In the genomic region with DNA sequence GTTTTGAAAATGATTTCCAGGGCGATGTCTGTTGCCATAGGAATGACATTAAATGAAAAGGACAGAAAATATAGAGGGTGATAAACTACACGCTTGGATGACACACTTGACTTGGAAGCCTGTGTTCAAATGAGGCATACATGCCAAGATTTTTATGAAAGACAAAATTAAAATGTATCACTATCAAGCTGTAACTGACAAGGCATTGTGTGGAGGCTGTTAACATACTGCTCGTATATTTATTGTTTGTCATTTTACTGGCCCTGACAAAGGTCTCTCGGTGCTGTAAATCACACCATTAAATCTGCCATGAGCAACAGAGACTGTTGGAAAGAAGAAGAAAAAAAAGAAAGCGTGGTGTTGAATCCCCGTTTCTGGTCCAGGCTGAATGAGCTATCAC, we compare ENCODE assay signal across 24 mouse cellular contexts.
DNase-seq lines count a peak whose midpoint lies in the region; ATAC-seq and TF ChIP-seq lines count a peak whose summit lies in the region.
"Had no signal": no experiment of that assay in that cellular context is flagged by ENCODE, and none has a peak within 500 bp of the region (broad histone marks: within the 10 kb centered on the region; RNA-seq: fewer than 3 reads in every experiment).

No protein-coding gene starts in this region.

- no peak overlapping the region for H3K4me2 ChIP-seq in hindbrain, postnatal 0 days (ENCODE audit: low read depth, low read length)
- no peak overlapping the region for H3K4me2 ChIP-seq in hindbrain, embryonic 12.5 days (replicated peaks)
- H3K4me2 ChIP-seq: heart, embryonic 13.5 days; limb, embryonic 13.5 days; liver, embryonic 12.5 days; midbrain, embryonic 13.5 days had no signal

- no peak for TF ChIP-seq POLR2A in brain, embryonic 14.5 days (IDR thresholded peaks at IDR 0.05; ENCODE audit: borderline replicate concordance, extremely low read depth, insufficient read depth, insufficient read length, poor library complexity, severe bottlenecking)

- no peak overlapping the region for H3K9ac ChIP-seq in hindbrain, postnatal 0 days (replicated peaks; ENCODE audit: low read length)
- H3K9ac ChIP-seq in hindbrain, embryonic 12.5 days: no peak overlapping the region
- H3K9ac ChIP-seq: heart, embryonic 13.5 days; limb, embryonic 13.5 days; liver, embryonic 12.5 days; midbrain, embryonic 13.5 days had no signal

- no peaks in the 10 kb centered on the region for H3K27me3 ChIP-seq in hindbrain, postnatal 0 days (ENCODE audit: insufficient read depth, low read length)
- no peaks in the 10 kb centered on the region for H3K27me3 ChIP-seq in hindbrain, embryonic 12.5 days
- H3K27me3 ChIP-seq: heart, embryonic 13.5 days; liver, embryonic 12.5 days; midbrain, embryonic 13.5 days had no signal

- DNase-seq in hindbrain, postnatal 0 days (ENCODE audit: low spot score): peak; percentile 16
- peak; percentile 29 for DNase-seq in kidney, postnatal 14 days
- DNase-seq in kidney, adult 9 months: no peak
- DNase-seq in brain, embryonic 14.5 days (ENCODE audit: low read depth): peak; percentile 54
- DNase-seq in mesoderm, embryonic 11.5 days (ENCODE audit: low read depth, low spot score): peak; percentile 50
- DNase-seq in ovary, postnatal 10 days (ENCODE audit: low spot score): no peak
- DNase-seq: adrenal gland, postnatal 10 days; cerebellum, adult 8-10 months; cerebellum, postnatal 36 days; gastrocnemius, postnatal 36 days; heart, adult 2 months; heart, postnatal 14 days; lung, adult 18-20 months; lung, postnatal 14 days; right cerebral cortex, postnatal 14 days; thymus, adult 2 months; thymus, postnatal 4 days had no signal

- 34% methylated on average over 6 of the region's 6 CpGs for WGBS in hindbrain, postnatal 0 days
- 75% methylated on average over 6 of the region's 6 CpGs for WGBS in hindbrain, embryonic 12.5 days

- H3K9me3 ChIP-seq in hindbrain, postnatal 0 days (ENCODE audit: low read length): no peaks in the 10 kb centered on the region
- H3K9me3 ChIP-seq in hindbrain, embryonic 12.5 days (replicated peaks): no peaks in the 10 kb centered on the region
- H3K9me3 ChIP-seq: heart, embryonic 13.5 days; limb, embryonic 13.5 days; liver, embryonic 12.5 days; midbrain, embryonic 13.5 days had no signal

- no peak for TF ChIP-seq CTCF in hindbrain, postnatal 0 days (IDR thresholded peaks at IDR 0.05; ENCODE audit: low read depth)
- TF ChIP-seq CTCF in brain, embryonic 14.5 days (IDR thresholded peaks at IDR 0.05; ENCODE audit: borderline replicate concordance, extremely low read depth, insufficient read depth, insufficient read length): no peak

- no peak overlapping the region for H3K4me3 ChIP-seq in hindbrain, postnatal 0 days (ENCODE audit: low read length)
- H3K4me3 ChIP-seq in hindbrain, embryonic 12.5 days: no peak overlapping the region
- H3K4me3 ChIP-seq: heart, adult 2 months; heart, embryonic 13.5 days; limb, embryonic 13.5 days; liver, embryonic 12.5 days; midbrain, embryonic 13.5 days had no signal

- no peaks in the 10 kb centered on the region for H3K36me3 ChIP-seq in hindbrain, postnatal 0 days (ENCODE audit: insufficient read depth, low read length)
- H3K36me3 ChIP-seq in hindbrain, embryonic 12.5 days: no peaks in the 10 kb centered on the region
- H3K36me3 ChIP-seq: heart, embryonic 13.5 days; limb, embryonic 13.5 days; liver, embryonic 12.5 days; midbrain, embryonic 13.5 days had no signal

- peak; percentile 43; the same call in 1 of the 2 replicates for ATAC-seq in hindbrain, postnatal 0 days
- ATAC-seq in hindbrain, embryonic 12.5 days (ENCODE audit: low FRiP score): no peak
- ATAC-seq: intestine, postnatal 0 days; liver, embryonic 12.5 days; midbrain, embryonic 13.5 days had no signal

- no peak overlapping the region for H3K27ac ChIP-seq in hindbrain, postnatal 0 days
- no peak overlapping the region for H3K27ac ChIP-seq in hindbrain, embryonic 12.5 days
- H3K27ac ChIP-seq: heart, adult 2 months; heart, embryonic 13.5 days; limb, embryonic 13.5 days; liver, embryonic 12.5 days; midbrain, embryonic 13.5 days; stomach, postnatal 0 days had no signal

- no peaks in the 10 kb centered on the region for H3K4me1 ChIP-seq in hindbrain, postnatal 0 days (ENCODE audit: insufficient read depth, low read length)
- no peaks in the 10 kb centered on the region for H3K4me1 ChIP-seq in hindbrain, embryonic 12.5 days
- H3K4me1 ChIP-seq: heart, embryonic 13.5 days; limb, embryonic 13.5 days; liver, embryonic 12.5 days; midbrain, embryonic 13.5 days had no signal

Comparison
In these comparisons a context has a peak if more than half of its experiments do, and no peak if none do; other contexts are left out.
1. DNase-seq: peak in hindbrain, postnatal 0 days (single experiment), kidney, postnatal 14 days (single experiment), brain, embryonic 14.5 days (single experiment) and mesoderm, embryonic 11.5 days (single experiment); none in kidney, adult 9 months (single experiment) and ovary, postnatal 10 days (single experiment).